Mouse (Mus musculus): ENCODE measurements around the gene Grm4.

Gene Grm4

GRCm38 (mm10) chr17:27521303-27521702, at the start of gene Grm4:
TSS of gene Grm4 (minus strand) at chr17:27521403.
- no peak for DNase-seq

- DNase-seq, result no peak
These were observed 47.0 kb upstream of the Grm4 start for GRCm38 (mm10) chr17:27568228-27568627.

GRCm38 (mm10) chr17:27565942-27566267, 44.7 kb upstream of the Grm4 start:
- DNase-seq, result no peak

GRCm38 (mm10) chr17:27565163-27565941, 44.1 kb upstream of the Grm4 start, which contains the start of gene AI413582:
TSS of gene AI413582 (minus strand) at chr17:27565756.
- peak; percentile 99 for DNase-seq

GRCm38 (mm10) chr17:27564391-27565162, 43.4 kb upstream of the Grm4 start:
- peak; percentile 79 for DNase-seq

- DNase-seq, result peak; percentile 79
These were observed 42.6 kb upstream of the Grm4 start for GRCm38 (mm10) chr17:27563771-27564244.

- DNase-seq, result peak; percentile 64
These were observed 40.8 kb upstream of the Grm4 start for GRCm38 (mm10) chr17:27561809-27562526.

GRCm38 (mm10) chr17:27560926-27561480, 39.8 kb upstream of the Grm4 start:
- DNase-seq, result peak; percentile 35

GRCm38 (mm10) chr17:27559596-27559995, 38.4 kb upstream of the Grm4 start:
- peak; percentile 34 for DNase-seq

GRCm38 (mm10) chr17:27558845-27559244, 37.6 kb upstream of the Grm4 start:
- peak; percentile 61 for DNase-seq

GRCm38 (mm10) chr17:27557927-27558661, 36.9 kb upstream of the Grm4 start:
- peak; percentile 84 for DNase-seq

GRCm38 (mm10) chr17:27557181-27557926, 36.2 kb upstream of the Grm4 start:
- DNase-seq, result peak; percentile 75

GRCm38 (mm10) chr17:27556315-27557011, 35.3 kb upstream of the Grm4 start, which contains the start of gene Hmga1:
TSS of gene Hmga1 (plus strand) at chr17:27556497.
- peak; percentile 90 for DNase-seq

GRCm38 (mm10) chr17:27555512-27556172, 34.4 kb upstream of the Grm4 start:
- peak; percentile 79 for DNase-seq

GRCm38 (mm10) chr17:27555075-27555511, 33.9 kb upstream of the Grm4 start:
- DNase-seq, result peak; percentile 76

- peak; percentile 31 for DNase-seq
These were observed 33.1 kb upstream of the Grm4 start for GRCm38 (mm10) chr17:27554062-27554960.

- DNase-seq, result peak; percentile 70
These were observed 31.3 kb upstream of the Grm4 start for GRCm38 (mm10) chr17:27552215-27553201.

All from cerebellum, adult 9-11 months (tissue).